Mouse (Mus musculus) lung, adult 2 months (tissue): Measurements from ENCODE around the gene Prkx. TPM values are rescaled to one million over a fixed set of nuclear protein-coding genes. Genes with fewer than 3 reads are reported as not detected.

Experiments
- DNase-seq: peaks from one replicate; pipeline ENCODE4 v3.0.0; 2022
- H3K4me1 ChIP-seq: fragments of 200-500 bp; 2 replicates; pipeline ENCODE4 v1.6.1; 2011; ENCODE audit warnings: low read length; ENCODE audit not compliant: control insufficient read depth, insufficient read depth
- H3K4me3 ChIP-seq: fragments of 200-500 bp; replicated peaks from 2 replicates; pipeline ENCODE3; 2011; ENCODE audit warnings: low read depth, mild to moderate bottlenecking, control low read depth, low read length; ENCODE audit errors: extremely low read depth
- CTCF ChIP-seq: fragments of 200-500 bp; IDR thresholded peaks from 2 replicates; pipeline ENCODE4 v1.5.1; 2011; ENCODE audit warnings: mild to moderate bottlenecking, low read length, control low read depth; ENCODE audit not compliant: insufficient read depth
- POLR2A ChIP-seq: fragments of 200-500 bp; IDR thresholded peaks from 2 replicates; pipeline ENCODE4 v1.6.1; 2011; ENCODE audit warnings: low read depth, mild to moderate bottlenecking, control low read depth, low read length, borderline replicate concordance; ENCODE audit errors: extremely low read depth
- WGBS: fragments of 180-500 bp; shearing (Covaris S2); methylation state at CpG from one replicate; pipeline ENCODE4 v1.1.7; 2018; 5-methylcytosine and 5-hydroxymethylcytosine counted together
- polyA plus RNA-seq: library from polyadenylated mRNA; depleted of rRNA; stranded (reverse); fragments of >200 nt; gene quantifications from 2 replicates; pipeline ENCODE4 v1.2.3, GENCODE M21; 2012; rRNA removed

The Prkx gene
- 15.0 and 21.8 TPM in 2 replicates for polyA plus RNA-seq

- peak; percentile 56 for DNase-seq
- Histone ChIP-seq H3K4me1 (peaks cover 6% of the 10 kb centered on the region), H3K4me3 (peak within 1 kb of the TSS; percentile 74)
- 31% methylated on average over 19 of the region's 19 CpGs for WGBS
- TF ChIP-seq CTCF (no peak), POLR2A (0 out of 2 replicates have a peak, but pooled peaks have one; percentile 26)
These were observed at the start of gene Prkx for GRCm38 (mm10) chrX:77796238-77796835. TSS of gene Prkx (minus strand) at chrX:77796278.

- TF ChIP-seq POLR2A = no peak
- TF ChIP-seq CTCF = no peak
- no peak for DNase-seq
- no peaks in the 10 kb centered on the region for H3K4me1 ChIP-seq
- no peak overlapping the region for H3K4me3 ChIP-seq
- WGBS = 58% methylated on average over 6 of the region's 6 CpGs
These were observed 16.0 kb upstream of the Prkx start for GRCm38 (mm10) chrX:77812031-77812430.

GRCm38 (mm10) chrX:77810608-77811206 lies 14.6 kb upstream of the Prkx start:
- Histone ChIP-seq H3K4me3 (peak overlapping the region; percentile 69), H3K4me1 (no peaks in the 10 kb centered on the region)
- TF ChIP-seq CTCF (0 out of 2 replicates have a peak, but pooled peaks have one; percentile 30), POLR2A (no peak)
- WGBS = 29% methylated on average over 17 of the region's 17 CpGs
- peak; percentile 57 for DNase-seq

- WGBS = 23% methylated on average over 2 of the region's 2 CpGs
- no peaks in the 10 kb centered on the region for H3K4me1 ChIP-seq
These were observed 12.5 kb upstream of the Prkx start for GRCm38 (mm10) chrX:77808602-77809001.

GRCm38 (mm10) chrX:77802293-77802692 lies 6.2 kb upstream of the Prkx start:
- no peak for TF ChIP-seq POLR2A
- no peak for TF ChIP-seq CTCF
- no peak for DNase-seq
- WGBS = 65% methylated on average over 2 of the region's 2 CpGs
- Histone ChIP-seq H3K4me1 (no peaks in the 10 kb centered on the region), H3K4me3 (no peak overlapping the region)

More at GRCm38 (mm10) chrX:77808602-77809001, 12.5 kb upstream of the Prkx start:
- DNase-seq = peak; percentile 18
- TF ChIP-seq POLR2A (no peak), CTCF (peak; percentile 60)
- no peak overlapping the region for H3K4me3 ChIP-seq

- TF ChIP-seq POLR2A (no peak), CTCF (no peak)
- 47% methylated on average over 1 of the region's 1 CpGs for WGBS
- Histone ChIP-seq H3K4me3 (no peak overlapping the region), H3K4me1 (peaks cover under 1% of the 10 kb centered on the region; the same call in 1 of the 2 replicates)
- no peak for DNase-seq
These were observed 5.5 kb upstream of the Prkx start for GRCm38 (mm10) chrX:77801543-77801942.

GRCm38 (mm10) chrX:77799554-77799953 lies 3.5 kb upstream of the Prkx start:
- H3K4me3 ChIP-seq = no peak overlapping the region
- DNase-seq = no peak
- 67% methylated on average over 3 of the region's 3 CpGs for WGBS
- peaks cover 2% of the 10 kb centered on the region for H3K4me1 ChIP-seq
- no peak for TF ChIP-seq POLR2A
- no peak for TF ChIP-seq CTCF

GRCm38 (mm10) chrX:77797801-77798200 lies 1.7 kb upstream of the Prkx start:
- peaks cover 6% of the 10 kb centered on the region for H3K4me1 ChIP-seq
- TF ChIP-seq POLR2A (no peak), CTCF (no peak)
- DNase-seq = no peak

GRCm38 (mm10) chrX:77796916-77797315 lies 838 bp upstream of the Prkx start:
- TF ChIP-seq CTCF (no peak), POLR2A (no peak)
- DNase-seq = no peak
- 79% methylated on average over 1 of the region's 1 CpGs for WGBS
- peaks cover 6% of the 10 kb centered on the region for H3K4me1 ChIP-seq
- no peak overlapping the region for H3K4me3 ChIP-seq

More at GRCm38 (mm10) chrX:77797801-77798200, 1.7 kb upstream of the Prkx start:
- no peak overlapping the region for H3K4me3 ChIP-seq

GRCm38 (mm10) chrX:77795858-77796174 lies 262 bp downstream of the Prkx start:
- Histone ChIP-seq H3K4me3 (peak overlapping the region; percentile 74), H3K4me1 (peaks cover 6% of the 10 kb centered on the region)
- TF ChIP-seq POLR2A (peak; percentile 66; the same call in 1 of the 2 replicates), CTCF (no peak)
- peak; percentile 90 for DNase-seq
- WGBS = 32% methylated on average over 30 of the region's 30 CpGs
